Mouse (Mus musculus): ENCODE measurements around the gene Auts2. TPM values are rescaled to one million over a fixed set of nuclear protein-coding genes. Genes with fewer than 3 reads are reported as not detected.

Auts2 gene
- polyA plus RNA-seq, 1 experiment from 2014 or later = 70.9 TPM

DNA sequence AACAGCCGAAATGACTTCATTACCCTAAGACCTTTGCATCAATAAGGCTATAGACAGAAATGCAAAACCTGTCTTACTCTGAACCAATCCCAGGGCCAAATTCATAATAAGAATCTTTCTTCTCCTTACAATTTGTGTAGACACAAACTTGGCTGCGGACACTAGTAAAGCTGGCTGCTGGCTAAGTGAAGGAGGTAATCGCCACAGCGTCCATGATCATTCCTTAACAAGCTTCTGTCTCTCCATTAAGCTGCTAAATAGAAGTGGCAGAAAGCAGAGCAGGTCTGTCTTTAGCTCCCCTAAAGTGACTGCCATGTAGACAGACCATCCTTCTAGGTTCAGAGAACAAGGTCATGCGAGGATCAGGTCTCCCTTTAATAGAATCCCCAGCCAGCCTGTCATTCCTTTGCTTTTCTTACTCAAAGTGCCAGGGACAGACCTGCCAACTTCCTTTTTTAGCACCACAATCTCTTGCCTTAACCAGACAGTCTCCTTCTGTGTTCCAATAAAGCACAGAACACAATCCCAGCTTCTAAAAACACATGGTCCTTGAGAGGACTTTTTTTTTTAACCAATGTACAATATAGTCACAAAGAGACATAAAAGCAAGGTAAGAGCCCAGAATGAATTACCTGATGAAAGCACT lies 70.8 kb downstream of the Auts2 start:
- peaks cover 19% of the 10 kb centered on the region; the same call in 1 of the 2 replicates for H3K4me1 ChIP-seq
- H3K27me3 ChIP-seq (replicated peaks) = no peaks in the 10 kb centered on the region
- H3K36me3 ChIP-seq (replicated peaks) = no peaks in the 10 kb centered on the region
- no peak overlapping the region for H3K4me3 ChIP-seq
- H3K27ac ChIP-seq = no peak overlapping the region
- H3K9me3 ChIP-seq = no peaks in the 10 kb centered on the region
- H3K4me2 ChIP-seq = no peak overlapping the region
- no peak overlapping the region for H3K9ac ChIP-seq
- ATAC-seq (replicated peaks) = no peak
- WGBS = 66% methylated on average over 5 of the region's 5 CpGs

- Histone ChIP-seq H3K4me3 (no peak overlapping the region), H3K27ac (no peak overlapping the region), H3K9me3 (no peaks in the 10 kb centered on the region), H3K27me3 (replicated peaks) (no peaks in the 10 kb centered on the region), H3K36me3 (replicated peaks) (no peaks in the 10 kb centered on the region), H3K9ac (no peak overlapping the region), H3K4me2 (no peak overlapping the region), H3K4me1 (peaks cover 3% of the 10 kb centered on the region; the same call in 1 of the 2 replicates)
- ATAC-seq (replicated peaks) = no peak
- WGBS = 87% methylated on average over 2 of the region's 2 CpGs
Observed at GRCm38 (mm10) chr5:132467364-132467743, 75.8 kb downstream of the Auts2 start.

GRCm38 (mm10) chr5:132466427-132467363 lies 76.4 kb downstream of the Auts2 start:
- H3K4me1 ChIP-seq = no peaks in the 10 kb centered on the region; the same call in 1 of the 2 replicates
- WGBS = 88% methylated on average over 16 of the region's 16 CpGs
- ATAC-seq (replicated peaks) = no peak

DNA sequence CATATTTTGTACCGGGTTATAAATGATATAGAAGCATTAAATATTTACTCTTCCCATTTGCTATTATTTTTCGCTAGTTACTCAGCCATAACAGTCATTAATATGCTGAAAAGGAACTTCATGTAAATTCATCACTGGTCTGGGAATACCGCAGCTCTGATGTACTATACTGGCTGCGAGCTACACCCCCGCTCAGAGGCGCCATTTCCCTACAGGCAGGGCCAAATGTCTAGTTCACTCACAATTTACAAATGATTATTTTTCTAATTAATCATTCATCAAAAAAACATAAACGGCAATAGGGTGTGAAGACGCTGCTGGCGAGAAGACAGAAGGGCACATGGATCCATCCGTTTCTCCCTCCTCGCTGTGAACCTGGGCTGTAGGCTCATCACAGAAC lies 80.6 kb downstream of the Auts2 start:
- Histone ChIP-seq H3K4me2 (no peak overlapping the region), H3K9ac (no peak overlapping the region), H3K4me3 (no peak overlapping the region), H3K4me1 (no peaks in the 10 kb centered on the region; the same call in 1 of the 2 replicates), H3K27me3 (replicated peaks) (no peaks in the 10 kb centered on the region), H3K27ac (no peak overlapping the region), H3K9me3 (no peaks in the 10 kb centered on the region), H3K36me3 (replicated peaks) (no peaks in the 10 kb centered on the region)
- ATAC-seq (replicated peaks) = no peak
- WGBS = 57% methylated on average over 11 of the region's 11 CpGs

More at GRCm38 (mm10) chr5:132466427-132467363, 76.4 kb downstream of the Auts2 start:
- no peak overlapping the region for H3K4me3 ChIP-seq
- no peaks in the 10 kb centered on the region for H3K9me3 ChIP-seq
- no peaks in the 10 kb centered on the region for H3K27me3 ChIP-seq (replicated peaks)
- H3K4me2 ChIP-seq = no peak overlapping the region
- H3K27ac ChIP-seq = no peak overlapping the region
- no peaks in the 10 kb centered on the region for H3K36me3 ChIP-seq (replicated peaks)
- no peak overlapping the region for H3K9ac ChIP-seq

DNA sequence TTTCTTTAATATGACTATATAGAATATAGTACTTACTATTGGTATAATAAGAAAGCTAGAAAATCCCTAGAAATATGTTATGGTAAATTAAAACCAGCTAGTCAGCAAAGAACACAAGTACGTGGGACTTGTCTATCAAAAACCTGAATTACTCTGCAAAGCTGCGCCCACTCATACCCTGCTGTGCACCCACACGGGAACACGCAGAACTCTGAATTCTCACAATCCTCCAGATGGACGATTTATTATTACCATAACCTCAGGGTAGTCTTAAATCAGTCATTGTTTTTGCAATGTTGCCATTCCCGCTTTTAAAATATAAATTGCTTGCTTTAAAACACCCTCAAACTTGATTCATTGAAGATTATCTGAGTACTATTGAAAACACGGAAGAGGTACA lies 84.6 kb downstream of the Auts2 start:
- Histone ChIP-seq H3K36me3 (replicated peaks) (no peaks in the 10 kb centered on the region), H3K4me2 (no peak overlapping the region), H3K4me1 (peaks cover 9% of the 10 kb centered on the region), H3K4me3 (no peak overlapping the region), H3K27ac (no peak overlapping the region), H3K27me3 (replicated peaks) (no peaks in the 10 kb centered on the region), H3K9me3 (no peaks in the 10 kb centered on the region), H3K9ac (no peak overlapping the region)
- no peak for ATAC-seq (replicated peaks)
- 61% methylated on average over 7 of the region's 7 CpGs for WGBS

DNA sequence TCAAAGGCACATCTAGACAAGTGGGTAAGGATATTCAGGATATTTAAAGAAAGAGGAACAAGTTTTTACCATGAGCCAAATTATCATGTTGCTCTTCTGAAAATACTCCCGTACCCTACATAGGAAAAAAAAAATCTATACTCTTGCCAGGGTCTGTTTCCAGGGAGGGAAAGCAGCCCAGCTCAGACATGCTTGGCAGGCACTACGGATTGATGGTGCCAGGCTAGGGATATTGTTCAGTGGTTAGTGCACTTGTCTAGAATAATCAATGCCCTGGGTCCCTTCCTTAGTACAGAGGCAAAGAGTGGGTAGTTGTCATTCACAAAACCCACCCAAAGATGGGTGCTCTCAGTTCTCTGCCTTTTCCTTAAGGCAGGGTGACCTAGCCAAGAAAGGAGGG lies 90.8 kb downstream of the Auts2 start:
- Histone ChIP-seq H3K27me3 (replicated peaks) (no peaks in the 10 kb centered on the region), H3K4me2 (no peak overlapping the region), H3K36me3 (replicated peaks) (no peaks in the 10 kb centered on the region), H3K27ac (no peak overlapping the region), H3K9me3 (no peaks in the 10 kb centered on the region), H3K4me1 (peaks cover 35% of the 10 kb centered on the region), H3K4me3 (no peak overlapping the region), H3K9ac (no peak overlapping the region)
- no peak for ATAC-seq (replicated peaks)
- 70% methylated on average over 2 of the region's 2 CpGs for WGBS

DNA sequence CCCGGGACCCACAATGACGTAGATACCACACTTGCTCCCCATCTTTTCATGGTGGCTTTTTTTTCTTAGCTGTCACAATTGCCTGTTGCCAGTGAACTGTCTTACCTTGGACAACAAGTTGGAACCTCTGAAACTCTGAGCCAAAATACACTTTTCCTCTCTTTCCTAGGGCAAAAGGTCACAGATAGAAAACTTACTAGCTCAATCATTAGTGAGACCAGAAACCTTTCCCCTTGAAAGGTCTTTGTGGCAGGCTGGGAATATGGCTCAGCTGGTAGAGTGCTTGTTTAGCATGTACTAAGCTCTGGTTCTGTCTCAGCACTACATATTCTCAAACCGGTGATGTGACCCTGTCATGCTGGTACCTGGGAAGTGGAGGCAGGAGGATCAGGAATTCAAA lies 93.1 kb downstream of the Auts2 start:
- H3K36me3 ChIP-seq (replicated peaks) = no peaks in the 10 kb centered on the region
- H3K9ac ChIP-seq = no peak overlapping the region
- H3K4me1 ChIP-seq = peaks cover 32% of the 10 kb centered on the region
- no peak overlapping the region for H3K4me2 ChIP-seq
- no peak overlapping the region for H3K27ac ChIP-seq
- ATAC-seq (replicated peaks) = no peak
- H3K9me3 ChIP-seq = no peaks in the 10 kb centered on the region
- 97% methylated on average over 3 of the region's 3 CpGs for WGBS
- no peak overlapping the region for H3K4me3 ChIP-seq
- H3K27me3 ChIP-seq (replicated peaks) = no peaks in the 10 kb centered on the region

- 67% methylated on average over 6 of the region's 6 CpGs for WGBS
- Histone ChIP-seq H3K4me1 (peaks cover 27% of the 10 kb centered on the region), H3K4me2 (no peak overlapping the region), H3K36me3 (replicated peaks) (no peaks in the 10 kb centered on the region), H3K27ac (no peak overlapping the region), H3K9ac (no peak overlapping the region), H3K27me3 (replicated peaks) (no peaks in the 10 kb centered on the region), H3K4me3 (no peak overlapping the region), H3K9me3 (no peaks in the 10 kb centered on the region)
- no peak for ATAC-seq (replicated peaks)
Observed at GRCm38 (mm10) chr5:132448401-132449066, 94.6 kb downstream of the Auts2 start.

DNA sequence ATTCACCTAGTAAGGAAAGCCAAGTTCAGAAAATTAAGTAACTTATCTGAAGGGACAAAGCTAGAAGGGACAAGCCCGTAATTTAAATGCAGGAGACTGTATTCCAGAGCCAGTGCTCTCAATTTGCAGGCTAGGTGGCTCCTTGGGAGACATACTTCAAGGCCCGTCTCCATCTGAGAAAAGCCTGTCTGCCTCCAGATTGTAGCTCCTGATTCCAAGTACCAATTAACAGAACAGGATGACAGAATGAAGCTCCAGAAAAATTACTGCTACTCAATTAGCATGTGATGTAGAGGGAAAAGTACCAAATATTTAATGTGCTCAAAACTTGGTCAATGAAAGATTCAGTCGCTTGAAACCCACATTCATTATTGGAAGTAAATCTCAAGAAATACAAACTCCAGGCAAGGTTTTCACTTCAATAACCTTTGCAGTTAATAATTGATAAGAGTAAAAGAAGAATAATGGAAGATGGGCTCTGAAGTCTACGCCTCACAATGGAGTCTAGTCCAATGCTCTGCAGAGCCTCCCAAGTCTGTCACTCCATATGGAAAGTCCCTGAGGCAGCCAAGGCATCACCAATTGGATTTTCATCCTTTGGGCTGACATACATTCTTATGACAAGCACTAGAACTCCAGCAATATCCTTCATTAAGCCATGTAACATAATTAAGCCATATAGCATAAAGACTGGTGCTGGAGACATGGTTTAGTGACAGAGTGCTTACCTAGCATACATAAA lies 97.8 kb downstream of the Auts2 start:
- no peaks in the 10 kb centered on the region for H3K9me3 ChIP-seq
- H3K4me3 ChIP-seq = no peak overlapping the region
- WGBS = 75% methylated on average over 4 of the region's 4 CpGs
- H3K27ac ChIP-seq = no peak overlapping the region
- no peaks in the 10 kb centered on the region for H3K36me3 ChIP-seq (replicated peaks)
- ATAC-seq (replicated peaks) = no peak
- H3K4me1 ChIP-seq = peaks cover 5% of the 10 kb centered on the region; the same call in 1 of the 2 replicates
- H3K4me2 ChIP-seq = no peak overlapping the region
- no peak overlapping the region for H3K9ac ChIP-seq
- no peaks in the 10 kb centered on the region for H3K27me3 ChIP-seq (replicated peaks)

GRCm38 (mm10) chr5:132442948-132443347 lies 100.2 kb downstream of the Auts2 start:
- no peak overlapping the region for H3K4me2 ChIP-seq
- 81% methylated on average over 4 of the region's 4 CpGs for WGBS
- no peak overlapping the region for H3K4me3 ChIP-seq
- ATAC-seq (replicated peaks) = no peak
- H3K36me3 ChIP-seq (replicated peaks) = no peaks in the 10 kb centered on the region
- peaks cover 6% of the 10 kb centered on the region for H3K4me1 ChIP-seq
- H3K9me3 ChIP-seq = no peaks in the 10 kb centered on the region
- H3K27me3 ChIP-seq (replicated peaks) = no peaks in the 10 kb centered on the region
- H3K9ac ChIP-seq = no peak overlapping the region
- H3K27ac ChIP-seq = no peak overlapping the region

GRCm38 (mm10) chr5:132438414-132438813 lies 104.7 kb downstream of the Auts2 start:
- Histone ChIP-seq H3K36me3 (replicated peaks) (no peaks in the 10 kb centered on the region), H3K27ac (no peak overlapping the region), H3K27me3 (replicated peaks) (no peaks in the 10 kb centered on the region), H3K9ac (no peak overlapping the region), H3K4me3 (no peak overlapping the region), H3K9me3 (no peaks in the 10 kb centered on the region), H3K4me1 (peaks cover 18% of the 10 kb centered on the region), H3K4me2 (no peak overlapping the region)
- 48% methylated on average over 4 of the region's 4 CpGs for WGBS
- no peak for ATAC-seq (replicated peaks)

DNA sequence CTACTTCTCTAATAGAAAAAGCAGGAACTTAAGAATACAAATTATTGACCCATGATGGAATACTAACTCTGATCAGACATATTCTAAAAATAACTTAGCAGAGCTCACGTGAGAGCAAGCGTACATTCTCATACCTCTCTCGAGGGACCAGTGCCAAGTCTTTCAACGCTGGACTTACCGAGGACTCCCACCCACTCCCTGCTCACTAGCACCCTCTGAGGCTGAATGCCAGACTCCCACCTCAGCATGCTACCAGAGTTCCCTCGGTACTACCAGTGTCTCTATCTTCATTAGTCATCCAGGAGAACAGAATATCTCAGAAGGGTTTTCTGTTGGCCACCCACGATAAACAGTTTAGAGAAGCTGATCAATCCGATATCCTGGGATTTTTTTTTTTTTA lies 105.2 kb downstream of the Auts2 start:
- no peak for ATAC-seq (replicated peaks)
- Histone ChIP-seq H3K4me2 (no peak overlapping the region), H3K27ac (no peak overlapping the region), H3K4me1 (peaks cover 20% of the 10 kb centered on the region), H3K27me3 (replicated peaks) (no peaks in the 10 kb centered on the region), H3K9me3 (no peaks in the 10 kb centered on the region), H3K36me3 (replicated peaks) (no peaks in the 10 kb centered on the region), H3K9ac (no peak overlapping the region), H3K4me3 (no peak overlapping the region)
- 61% methylated on average over 8 of the region's 8 CpGs for WGBS
